Mouse (Mus musculus) leukemia stem cell, adult 10-12 weeks (primary cell): ENCODE results near the gene Rundc3b. TPM values are rescaled to one million over a fixed set of nuclear protein-coding genes. Genes with fewer than 3 reads are reported as not detected.

Source experiments
- polyA plus RNA-seq: library from polyadenylated mRNA; stranded (reverse); fragments of >175 nt; gene quantifications from 2 replicates; pipeline ENCODE4 v1.2.3, GENCODE M21; 2012; ENCODE audit warnings: low replicate concordance

Rundc3b gene
- polyA plus RNA-seq = 0.11 and 0.21 TPM in 2 replicates

DNA sequence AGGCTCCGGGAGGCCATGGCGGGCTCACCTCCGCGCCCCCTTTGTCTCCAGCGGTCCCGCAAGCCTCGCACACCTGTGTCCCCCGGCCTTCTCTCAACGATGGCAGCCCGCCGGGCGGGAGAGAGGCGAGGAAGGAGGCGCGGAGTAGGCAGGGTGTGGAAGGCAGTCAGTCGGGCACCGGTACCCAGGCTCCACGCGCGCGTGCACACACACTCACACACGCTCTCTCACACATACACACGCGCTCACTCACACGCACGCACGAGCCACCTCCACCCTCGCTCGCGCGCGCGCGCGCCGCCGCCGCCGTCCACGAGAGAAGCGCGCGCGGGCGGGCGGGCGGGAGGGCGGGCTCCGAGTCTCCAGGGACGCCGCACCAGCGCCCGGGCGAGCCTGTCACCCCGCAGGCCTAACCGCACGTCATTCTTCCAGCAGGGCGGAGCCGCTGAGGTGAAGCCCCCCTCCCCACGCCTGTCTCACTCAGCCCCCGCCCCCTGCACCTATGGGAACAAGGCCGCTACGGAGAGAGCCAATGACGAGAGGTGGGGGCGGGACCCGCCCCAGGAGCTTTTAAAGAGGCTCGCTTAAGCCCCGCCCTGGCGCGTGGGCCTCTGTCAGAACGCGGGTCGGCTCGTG is at the start of gene Rundc3b:
TSS of gene Rundc3b (minus strand) at position 357 of the 636 bp plus-strand sequence.

DNA sequence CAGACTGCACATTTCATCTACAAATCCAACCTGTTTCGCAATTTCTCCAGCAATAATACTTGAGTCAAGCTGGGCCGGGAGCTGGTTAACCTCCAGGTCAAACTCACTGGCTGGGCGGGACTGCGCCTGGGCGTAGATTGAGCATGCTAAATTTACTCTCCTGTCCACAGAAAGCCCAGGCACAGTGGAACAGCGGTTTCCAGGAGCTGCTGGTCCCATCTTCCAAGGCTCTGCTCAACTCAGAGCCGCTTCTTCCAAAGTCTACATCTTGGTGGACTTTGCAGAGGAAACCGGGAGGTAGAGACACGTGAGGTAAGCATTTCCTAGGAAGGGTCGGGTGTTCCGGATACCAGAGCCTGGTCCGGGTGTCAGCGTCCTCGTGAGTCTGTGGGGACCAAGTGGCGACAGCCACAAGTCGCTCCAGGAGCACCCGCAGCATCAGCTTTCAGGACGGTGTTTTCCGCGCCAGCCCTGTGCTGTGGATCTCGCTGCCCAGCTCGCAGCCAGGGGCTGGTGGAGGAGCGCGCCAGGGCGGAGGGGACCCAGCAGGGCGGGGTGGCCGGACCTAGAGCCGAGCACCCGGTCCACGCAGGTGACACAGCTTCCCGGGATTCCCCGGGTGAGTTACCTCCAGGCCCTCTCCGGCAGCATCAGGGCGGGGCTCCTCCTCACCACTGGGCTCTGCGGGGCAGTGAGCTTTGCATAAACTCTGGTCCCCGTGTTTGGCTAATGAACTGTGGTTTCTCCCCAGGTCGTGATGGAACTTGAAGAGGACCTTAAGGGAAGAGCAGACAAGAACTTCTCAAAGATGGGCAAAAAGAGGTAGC is 37.4 kb upstream of the Rundc3b start, which contains the start of gene Abcb1a:
TSS of gene Abcb1a (plus strand) at position 167 of the 827 bp plus-strand sequence.

Other genes with a start within 250 kb of the Rundc3b start
- 15.9 and 36.2 TPM in 2 replicates for gene Dbf4, start 200.2 kb downstream of the Rundc3b start, polyA plus RNA-seq
- gene Slc25a40, start 200.1 kb downstream of the Rundc3b start, polyA plus RNA-seq = 2.1 and 2.7 TPM in 2 replicates
- gene Abcb1a, start 37.1 kb upstream of the Rundc3b start, polyA plus RNA-seq = 0.33 TPM in 1 of 2 replicates, not detected in the other
- 0.44 and 1.0 TPM in 2 replicates for gene Abcb1b, start 175.2 kb upstream of the Rundc3b start, polyA plus RNA-seq